Mouse (Mus musculus) right cerebral cortex, adult 18-20 months (tissue): ENCODE measurements around the gene Eml5.

ENCODE experiments used
- DNase-seq: peaks from one replicate; pipeline ENCODE4 v3.0.0; 2022; ENCODE audit warnings: mixed read lengths

Eml5 gene

GRCm38 (mm10) chr12:98832929-98833598 lies 68.2 kb downstream of the Eml5 start:
- DNase-seq = no peak

- DNase-seq = no peak
Observed at GRCm38 (mm10) chr12:98831122-98831521, 70.2 kb downstream of the Eml5 start.

GRCm38 (mm10) chr12:98820781-98821180 lies 80.5 kb downstream of the Eml5 start:
- DNase-seq = no peak

GRCm38 (mm10) chr12:98804078-98804748 lies 97.1 kb downstream of the Eml5 start:
- DNase-seq = no peak

- DNase-seq = no peak
Observed at GRCm38 (mm10) chr12:98802245-98802644, 99.0 kb downstream of the Eml5 start.

- no peak for DNase-seq
Observed at GRCm38 (mm10) chr12:98800334-98800733, 101.0 kb downstream of the Eml5 start.

GRCm38 (mm10) chr12:98795731-98796318 lies 105.5 kb downstream of the Eml5 start:
- DNase-seq = no peak

GRCm38 (mm10) chr12:98784251-98784650 lies 117.0 kb downstream of the Eml5 start:
- DNase-seq = no peak

- peak; percentile 57 for DNase-seq
Observed at GRCm38 (mm10) chr12:98779148-98779547, 122.1 kb downstream of the Eml5 start.

GRCm38 (mm10) chr12:98777509-98777908 lies 123.8 kb downstream of the Eml5 start:
- no peak for DNase-seq

- no peak for DNase-seq
Observed at GRCm38 (mm10) chr12:98766241-98766640, 135.0 kb downstream of the Eml5 start.

- no peak for DNase-seq
Observed at GRCm38 (mm10) chr12:98759700-98760099, 141.6 kb downstream of the Eml5 start.

- DNase-seq = no peak
Observed at GRCm38 (mm10) chr12:98757636-98758035, 143.6 kb downstream of the Eml5 start.

GRCm38 (mm10) chr12:98747380-98747753 lies 153.9 kb downstream of the Eml5 start:
- no peak for DNase-seq

GRCm38 (mm10) chr12:98746746-98747379 lies 154.4 kb downstream of the Eml5 start, which contains the start of gene Zc3h14:
Gene Zc3h14, plus strand, starts transcription at chr12:98746964.
- DNase-seq = peak; percentile 91

- DNase-seq = peak; percentile 26
Observed at GRCm38 (mm10) chr12:98746131-98746530, 155.2 kb downstream of the Eml5 start.

- DNase-seq = no peak
Observed at GRCm38 (mm10) chr12:98745626-98746025, 155.7 kb downstream of the Eml5 start.

GRCm38 (mm10) chr12:98741011-98741501 lies 160.2 kb downstream of the Eml5 start:
- DNase-seq = no peak

- DNase-seq = no peak
Observed at GRCm38 (mm10) chr12:98737801-98738350, 163.4 kb downstream of the Eml5 start.

- peak; percentile 52 for DNase-seq
Observed at GRCm38 (mm10) chr12:98736951-98737800, 164.1 kb downstream of the Eml5 start, which contains the start of gene Ptpn21. Gene Ptpn21, minus strand, starts transcription at chr12:98737405.
